Mouse (Mus musculus) G1E (cell line): ENCODE measurements at regions not wholly inside any gene's neighbourhood (a gene's known extent, or its start where the extent isn't known, plus 50 kb on each side); places are given as distances from the start of the nearest gene placed in this dataset.

Source experiments
- CTCF ChIP-seq: IDR thresholded peaks from 2 replicates; pipeline ENCODE4 v1.5.1; 2012; ENCODE audit warnings: low read depth, low read length, inconsistent platforms, mixed read lengths
- GATA1 ChIP-seq: IDR thresholded peaks from 2 replicates; pipeline ENCODE4 v1.6.1; 2012; ENCODE audit warnings: borderline replicate concordance, low read length, inconsistent platforms, mixed read lengths
- GATA2 ChIP-seq: IDR thresholded peaks from 2 replicates; pipeline ENCODE4 v1.6.1; 2012; ENCODE audit warnings: low read depth, low read length, inconsistent platforms, borderline replicate concordance
- POLR2AphosphoS5 ChIP-seq: IDR thresholded peaks from 2 replicates; pipeline ENCODE4 v1.6.1; 2012; ENCODE audit warnings: low read depth, low read length, inconsistent platforms; ENCODE audit not compliant: insufficient replicate concordance
- TAL1 ChIP-seq: conservative IDR thresholded peaks from 2 replicates; pipeline ENCODE4 v1.6.1; 2012; ENCODE audit warnings: low read depth, low read length, inconsistent platforms, mixed read lengths

- TF ChIP-seq CTCF, result no peak
- no peak for TF ChIP-seq GATA1
- no peak for TF ChIP-seq POLR2AphosphoS5
- no peak for TF ChIP-seq GATA2
- no peak for TF ChIP-seq TAL1
Measured at GRCm38 (mm10) chr2:18588232-18588631, 84.0 kb upstream of the Commd3 start.
